Mouse (Mus musculus): ENCODE measurements around the gene Btd.

GRCm38 (mm10) chr14:31645920-31646319 is 5.1 kb downstream of the Btd start:
- TF ChIP-seq GATA1 (IDR thresholded peaks at IDR 0.05; ENCODE audit: borderline replicate concordance, low read length): no peak
- no peak for TF ChIP-seq FLI1 (IDR thresholded peaks at IDR 0.05; ENCODE audit: low read length)
